Mouse (Mus musculus) olfactory bulb, adult 2 months (tissue): ENCODE measurements at regions not wholly inside any gene's neighbourhood (a gene's known extent, or its start where the extent isn't known, plus 50 kb on each side); places are given as distances from the start of the nearest gene placed in this dataset.

Experiments
- CTCF ChIP-seq: fragments of 200-500 bp; IDR thresholded peaks from 2 replicates; pipeline ENCODE4 v1.5.1; 2012; ENCODE audit warnings: low read depth, mild to moderate bottlenecking, low read length, moderate library complexity; ENCODE audit not compliant: insufficient read depth
- POLR2A ChIP-seq: fragments of 200-500 bp; IDR thresholded peaks from 2 replicates; pipeline ENCODE4 v1.6.1; 2012; ENCODE audit warnings: mild to moderate bottlenecking, low read depth, low read length, moderate library complexity; ENCODE audit not compliant: insufficient read depth

DNA sequence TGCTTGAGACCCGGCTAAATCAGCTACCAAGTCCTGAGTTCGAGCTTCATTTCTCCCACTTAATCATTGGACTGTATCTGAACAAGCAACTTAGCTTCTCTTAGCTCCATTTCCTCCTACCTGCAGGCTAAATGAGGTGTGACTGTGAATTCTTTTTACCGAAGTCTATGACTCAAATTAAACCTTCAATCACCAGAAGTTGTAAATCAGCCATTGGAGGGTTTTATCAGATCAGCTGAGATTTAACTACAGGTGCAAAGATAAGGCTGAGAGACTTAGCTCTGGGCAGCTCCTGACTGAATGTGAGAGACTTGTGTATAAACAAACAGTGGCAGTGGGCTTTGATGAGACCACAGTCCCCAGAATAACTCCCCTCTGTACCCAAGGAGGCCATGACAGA, 176.2 kb downstream of the Fam84b start:
- TF ChIP-seq POLR2A (no peak), CTCF (no peak)
